Mouse (Mus musculus): ENCODE measurements around the gene Hrk. TPM values are rescaled to one million over a fixed set of nuclear protein-coding genes. Genes with fewer than 3 reads are reported as not detected.

The Hrk gene
- polyA plus RNA-seq, 1 experiment from 2014 or later, result 0.33 TPM

- no peak overlapping the region for H3K4me2 ChIP-seq (replicated peaks; ENCODE audit: low read depth, low read length)
- no peaks in the 10 kb centered on the region for H3K36me3 ChIP-seq (ENCODE audit: insufficient read depth, low read length)
- no peaks in the 10 kb centered on the region for H3K4me1 ChIP-seq (ENCODE audit: insufficient read depth, low read depth, low read length)
- no peak for ATAC-seq
- no peak overlapping the region for H3K9ac ChIP-seq (replicated peaks; ENCODE audit: low read depth)
- H3K4me3 ChIP-seq (ENCODE audit: low read depth, low read length), result no peak overlapping the region
- no peak for TF ChIP-seq CTCF (IDR thresholded peaks at IDR 0.05)
- no peak for TF ChIP-seq EP300 (IDR thresholded peaks at IDR 0.05)
- H3K27me3 ChIP-seq (replicated peaks; ENCODE audit: insufficient read depth, low read length), result no peaks in the 10 kb centered on the region
- no peak overlapping the region for H3K27ac ChIP-seq (ENCODE audit: low read length)
- no peaks in the 10 kb centered on the region for H3K9me3 ChIP-seq (ENCODE audit: low read length)
- WGBS, result 71% methylated on average over 13 of the region's 13 CpGs
- no peak for DNase-seq (ENCODE audit: low spot score)
Measured at GRCm38 (mm10) chr5:118197421-118197820, 33.0 kb downstream of the Hrk start.

DNA sequence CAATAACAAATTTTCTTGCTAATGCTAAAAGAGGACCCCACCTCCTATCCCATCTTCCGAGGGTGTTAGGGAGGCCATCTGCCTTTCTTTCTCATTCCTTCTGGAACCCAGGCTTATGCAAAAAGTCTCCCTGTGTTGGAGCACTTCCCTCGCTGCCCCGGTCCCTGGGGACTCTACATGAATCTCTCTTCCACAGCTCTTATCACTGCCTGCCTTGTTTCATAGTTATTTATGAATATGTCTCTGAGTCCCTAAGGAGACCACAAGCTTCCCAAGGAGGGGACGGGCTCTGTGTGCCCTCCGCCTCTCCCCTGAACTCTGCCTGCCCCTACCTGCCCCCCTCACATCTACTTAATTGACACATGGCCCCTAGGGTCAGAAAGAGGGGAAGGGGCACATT lies 35.2 kb downstream of the Hrk start:
- 60% methylated on average over 5 of the region's 5 CpGs for WGBS
- Histone ChIP-seq H3K36me3 (ENCODE audit: insufficient read depth, low read length) (no peaks in the 10 kb centered on the region), H3K4me1 (ENCODE audit: insufficient read depth, low read depth, low read length) (no peaks in the 10 kb centered on the region), H3K9me3 (ENCODE audit: low read length) (no peaks in the 10 kb centered on the region), H3K4me3 (ENCODE audit: low read depth, low read length) (no peak overlapping the region), H3K27me3 (replicated peaks; ENCODE audit: insufficient read depth, low read length) (no peaks in the 10 kb centered on the region), H3K4me2 (replicated peaks; ENCODE audit: low read depth, low read length) (no peak overlapping the region), H3K9ac (replicated peaks; ENCODE audit: low read depth) (no peak overlapping the region), H3K27ac (ENCODE audit: low read length) (no peak overlapping the region)
- ATAC-seq (no peak), DNase-seq (ENCODE audit: low spot score) (no peak)
- TF ChIP-seq CTCF (IDR thresholded peaks at IDR 0.05) (no peak), EP300 (IDR thresholded peaks at IDR 0.05) (no peak)

GRCm38 (mm10) chr5:118204675-118205440 lies 40.4 kb downstream of the Hrk start:
- no peak overlapping the region for H3K4me2 ChIP-seq (replicated peaks; ENCODE audit: low read depth, low read length)
- H3K27ac ChIP-seq (ENCODE audit: low read length), result no peak overlapping the region
- no peaks in the 10 kb centered on the region for H3K36me3 ChIP-seq (ENCODE audit: insufficient read depth, low read length)
- H3K27me3 ChIP-seq (replicated peaks; ENCODE audit: insufficient read depth, low read length), result no peaks in the 10 kb centered on the region; the same call in 1 of the 2 replicates
- H3K4me3 ChIP-seq (ENCODE audit: low read depth, low read length), result no peak overlapping the region
- no peak for TF ChIP-seq EP300 (IDR thresholded peaks at IDR 0.05)
- no peak for TF ChIP-seq CTCF (IDR thresholded peaks at IDR 0.05)
- no peaks in the 10 kb centered on the region for H3K4me1 ChIP-seq (ENCODE audit: insufficient read depth, low read depth, low read length)
- ATAC-seq, result no peak
- no peak for DNase-seq (ENCODE audit: low spot score)
- 58% methylated on average over 16 of the region's 16 CpGs for WGBS
- H3K9ac ChIP-seq (replicated peaks; ENCODE audit: low read depth), result no peak overlapping the region
- no peaks in the 10 kb centered on the region for H3K9me3 ChIP-seq (ENCODE audit: low read length)

DNA sequence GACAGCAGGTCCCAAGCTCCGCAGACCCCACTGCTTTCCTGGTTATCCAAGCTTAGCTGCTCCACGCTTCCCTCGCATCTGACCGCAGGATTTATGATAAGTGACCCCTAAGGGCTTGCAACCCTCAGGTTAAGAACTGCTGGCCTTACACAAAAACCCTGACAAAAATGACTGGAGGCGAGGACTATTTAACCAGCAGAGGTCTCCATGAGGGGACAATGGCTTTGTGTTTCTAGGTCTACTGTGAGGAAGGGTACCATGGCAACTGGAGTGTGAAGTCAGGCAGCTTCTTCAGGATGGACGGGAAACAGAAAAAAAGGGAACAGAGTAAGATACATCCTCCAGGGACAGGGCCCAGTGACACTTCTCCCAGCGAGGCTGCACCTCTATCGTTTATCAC lies 41.4 kb downstream of the Hrk start:
- Histone ChIP-seq H3K9ac (replicated peaks; ENCODE audit: low read depth) (no peak overlapping the region), H3K9me3 (ENCODE audit: low read length) (no peaks in the 10 kb centered on the region), H3K4me3 (ENCODE audit: low read depth, low read length) (no peak overlapping the region), H3K4me2 (replicated peaks; ENCODE audit: low read depth, low read length) (no peak overlapping the region), H3K27ac (ENCODE audit: low read length) (no peak overlapping the region), H3K36me3 (ENCODE audit: insufficient read depth, low read length) (no peaks in the 10 kb centered on the region), H3K4me1 (ENCODE audit: insufficient read depth, low read depth, low read length) (no peaks in the 10 kb centered on the region), H3K27me3 (replicated peaks; ENCODE audit: insufficient read depth, low read length) (no peaks in the 10 kb centered on the region; the same call in 1 of the 2 replicates)
- ATAC-seq (no peak), DNase-seq (ENCODE audit: low spot score) (no peak)
- WGBS, result 77% methylated on average over 8 of the region's 8 CpGs
- TF ChIP-seq EP300 (IDR thresholded peaks at IDR 0.05) (no peak), CTCF (IDR thresholded peaks at IDR 0.05) (no peak)

DNA sequence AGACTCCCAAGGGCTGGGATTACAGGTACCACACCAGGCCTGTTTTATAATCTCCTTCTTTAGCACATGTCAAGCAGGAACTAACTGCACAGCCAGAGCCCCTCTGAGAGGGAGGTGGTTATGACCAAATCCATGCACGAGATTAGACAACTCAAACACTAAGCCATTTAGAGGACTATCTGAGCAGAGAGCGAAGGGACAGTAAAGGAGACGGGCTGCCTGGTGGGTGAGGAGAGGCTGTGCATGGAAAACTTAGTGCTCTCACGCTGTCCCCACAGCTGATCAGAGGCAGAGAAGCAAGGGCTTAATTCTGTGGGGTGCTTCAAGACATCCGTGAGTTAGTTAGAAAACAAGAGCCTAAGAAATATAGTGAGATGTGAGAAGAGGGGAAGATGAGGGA lies 49.6 kb downstream of the Hrk start:
- peak; percentile 24; the same call in 1 of the 2 replicates for ATAC-seq
- H3K27ac ChIP-seq (ENCODE audit: low read length), result no peak overlapping the region
- H3K4me3 ChIP-seq (ENCODE audit: low read depth, low read length), result peak overlapping the region; percentile 23; the same call in 1 of the 2 replicates

DNA sequence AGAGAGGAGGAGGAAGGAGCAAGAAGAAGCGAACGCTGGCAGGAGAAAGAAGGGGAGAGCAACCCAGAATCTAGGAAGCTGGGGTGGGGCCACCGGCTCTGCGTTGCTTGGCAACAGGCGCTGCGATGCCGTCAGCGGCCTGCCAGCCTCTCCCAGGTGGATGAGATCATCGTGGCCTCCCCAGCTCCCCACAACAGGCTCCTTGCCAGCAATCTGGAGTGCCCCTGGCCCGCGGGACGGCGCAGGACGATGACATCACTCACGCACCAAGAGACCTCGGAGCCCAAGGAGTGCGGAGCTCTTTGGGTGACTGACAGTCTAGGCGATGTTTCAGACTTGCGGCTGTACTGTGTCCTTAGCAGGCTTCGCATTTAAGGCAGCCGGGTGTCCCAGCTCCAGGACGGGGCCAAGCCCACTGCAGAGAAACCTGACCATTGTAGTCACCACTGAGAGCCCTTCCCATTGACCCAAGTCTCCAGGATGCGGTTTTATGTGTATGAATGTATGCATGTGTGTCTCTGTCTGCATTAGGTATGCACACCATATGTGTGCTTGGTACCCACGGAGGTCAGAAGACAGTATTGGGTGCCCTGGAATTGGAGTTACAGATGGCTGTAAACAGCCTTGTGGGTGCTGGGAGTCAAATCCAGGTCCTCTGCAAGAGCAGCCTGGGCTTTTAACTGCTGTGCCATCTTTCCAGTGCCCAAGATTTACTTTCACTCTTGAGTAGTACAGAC lies 50.1 kb downstream of the Hrk start:
- H3K27me3 ChIP-seq (replicated peaks; ENCODE audit: insufficient read depth, low read length), result no peaks in the 10 kb centered on the region
- TF ChIP-seq EP300 (IDR thresholded peaks at IDR 0.05), result no peak
- TF ChIP-seq CTCF (IDR thresholded peaks at IDR 0.05), result no peak
- WGBS, result 8% methylated on average over 24 of the region's 24 CpGs
- no peak overlapping the region for H3K27ac ChIP-seq (ENCODE audit: low read length)
- 0 out of 2 replicates have a peak overlapping the region, but pooled peaks have one; percentile 26 for H3K9ac ChIP-seq (replicated peaks; ENCODE audit: low read depth)
- peak overlapping the region; percentile 58 for H3K4me2 ChIP-seq (replicated peaks; ENCODE audit: low read depth, low read length)
- peak; percentile 90 for DNase-seq (ENCODE audit: low spot score)
- H3K4me1 ChIP-seq (ENCODE audit: insufficient read depth, low read depth, low read length), result 0 out of 2 replicates have a peak, but pooled peaks cover 3% of the 10 kb centered on the region
- ATAC-seq, result peak; percentile 96
- no peaks in the 10 kb centered on the region for H3K9me3 ChIP-seq (ENCODE audit: low read length)
- H3K36me3 ChIP-seq (ENCODE audit: insufficient read depth, low read length), result no peaks in the 10 kb centered on the region
- H3K4me3 ChIP-seq (ENCODE audit: low read depth, low read length), result peak overlapping the region; percentile 23; the same call in 1 of the 2 replicates

More for the DNA sequence above, 49.6 kb downstream of the Hrk start:
- no peak for DNase-seq (ENCODE audit: low spot score)
- no peak overlapping the region for H3K9ac ChIP-seq (replicated peaks; ENCODE audit: low read depth)
- peak overlapping the region; percentile 58 for H3K4me2 ChIP-seq (replicated peaks; ENCODE audit: low read depth, low read length)
- no peaks in the 10 kb centered on the region for H3K27me3 ChIP-seq (replicated peaks; ENCODE audit: insufficient read depth, low read length)
- no peaks in the 10 kb centered on the region for H3K9me3 ChIP-seq (ENCODE audit: low read length)
- 0 out of 2 replicates have a peak, but pooled peaks cover 3% of the 10 kb centered on the region for H3K4me1 ChIP-seq (ENCODE audit: insufficient read depth, low read depth, low read length)
- WGBS, result 15% methylated on average over 5 of the region's 5 CpGs
- H3K36me3 ChIP-seq (ENCODE audit: insufficient read depth, low read length), result no peaks in the 10 kb centered on the region
- TF ChIP-seq EP300 (IDR thresholded peaks at IDR 0.05) (no peak), CTCF (IDR thresholded peaks at IDR 0.05) (no peak)

Measured in lung, postnatal 0 days (tissue).